Mouse (Mus musculus): ENCODE data around the gene C1galt1. TPM values are rescaled to one million over a fixed set of nuclear protein-coding genes. Genes with fewer than 3 reads are reported as not detected.

C1galt1 gene
- total RNA-seq (2014; fragmentation: Nextera tagmentation) (49.1 and 56.8 TPM in 2 replicates), total RNA-seq (2017) (21.8 and 25.4 TPM in 2 replicates), polyA plus RNA-seq (2012) (2.5 and 2.7 TPM in 2 replicates)

- ATAC-seq (ENCODE audit: extremely low read depth, insufficient number of reproducible peaks, low FRiP score, poor library complexity, severe bottlenecking) (no peak), DNase-seq (ENCODE audit: low spot score) (peak; percentile 36)
- TF ChIP-seq TAL1 (conservative IDR thresholded peaks at IDR 0.05; ENCODE audit: low read depth, low read length) (no peak), CTCF (IDR thresholded peaks at IDR 0.05; ENCODE audit: low read depth, low read length) (no peak), POLR2AphosphoS5 (IDR thresholded peaks at IDR 0.05; ENCODE audit: insufficient replicate concordance, low read depth, low read length) (no peak)
- Histone ChIP-seq H3K4me3 (ENCODE audit: low read depth, low read length) (peak within 1 kb of the TSS; percentile 84), H3K36me3 (replicated peaks) (peaks cover 15% of the 10 kb centered on the region), H3K27me3 (ENCODE audit: insufficient read depth, low read length) (no peaks in the 10 kb centered on the region), H3K4me1 (ENCODE audit: insufficient read depth, low read depth, low read length) (peaks cover 31% of the 10 kb centered on the region), H3K9me3 (replicated peaks) (no peaks in the 10 kb centered on the region)
Observed at GRCm38 (mm10) chr6:7844802-7845679, at the start of gene C1galt1. TSS of gene C1galt1 (plus strand) at chr6:7844842.

GRCm38 (mm10) chr6:7799969-7800368 is 44.7 kb upstream of the C1galt1 start:
- Histone ChIP-seq H3K27me3 (ENCODE audit: insufficient read depth, low read length) (peaks cover 8% of the 10 kb centered on the region; the same call in 1 of the 2 replicates), H3K9me3 (replicated peaks) (no peaks in the 10 kb centered on the region), H3K4me3 (ENCODE audit: low read depth, low read length) (no peak overlapping the region), H3K4me1 (ENCODE audit: insufficient read depth, low read depth, low read length) (peaks cover 2% of the 10 kb centered on the region), H3K36me3 (replicated peaks) (no peaks in the 10 kb centered on the region)
- DNase-seq (ENCODE audit: low spot score) = no peak
- no peak for ATAC-seq (ENCODE audit: extremely low read depth, insufficient number of reproducible peaks, low FRiP score, poor library complexity, severe bottlenecking)
- TF ChIP-seq GATA1 (IDR thresholded peaks at IDR 0.05; ENCODE audit: borderline replicate concordance, low read length) = no peak
- no peak for TF ChIP-seq GATA2 (IDR thresholded peaks at IDR 0.05; ENCODE audit: borderline replicate concordance, low read depth, low read length)
- TF ChIP-seq TAL1 (conservative IDR thresholded peaks at IDR 0.05; ENCODE audit: low read depth, low read length) = no peak
- TF ChIP-seq CTCF (IDR thresholded peaks at IDR 0.05; ENCODE audit: low read depth, low read length) = no peak
- TF ChIP-seq POLR2AphosphoS5 (IDR thresholded peaks at IDR 0.05; ENCODE audit: insufficient replicate concordance, low read depth, low read length) = no peak

GRCm38 (mm10) chr6:7803765-7804542 is 40.7 kb upstream of the C1galt1 start:
- Histone ChIP-seq H3K9me3 (replicated peaks) (no peaks in the 10 kb centered on the region), H3K36me3 (replicated peaks) (no peaks in the 10 kb centered on the region), H3K4me1 (ENCODE audit: insufficient read depth, low read depth, low read length) (peaks cover 10% of the 10 kb centered on the region), H3K4me3 (ENCODE audit: low read depth, low read length) (no peak overlapping the region), H3K27me3 (ENCODE audit: insufficient read depth, low read length) (peaks cover 8% of the 10 kb centered on the region; the same call in 1 of the 2 replicates)
- DNase-seq (ENCODE audit: low spot score) = no peak
- TF ChIP-seq POLR2AphosphoS5 (IDR thresholded peaks at IDR 0.05; ENCODE audit: insufficient replicate concordance, low read depth, low read length) = no peak
- no peak for TF ChIP-seq CTCF (IDR thresholded peaks at IDR 0.05; ENCODE audit: low read depth, low read length)
- no peak for TF ChIP-seq TAL1 (conservative IDR thresholded peaks at IDR 0.05; ENCODE audit: low read depth, low read length)
- TF ChIP-seq GATA1 (IDR thresholded peaks at IDR 0.05; ENCODE audit: borderline replicate concordance, low read length) = no peak
- TF ChIP-seq GATA2 (IDR thresholded peaks at IDR 0.05; ENCODE audit: borderline replicate concordance, low read depth, low read length) = no peak
- no peak for ATAC-seq (ENCODE audit: extremely low read depth, insufficient number of reproducible peaks, low FRiP score, poor library complexity, severe bottlenecking)

GRCm38 (mm10) chr6:7814146-7814545 is 30.5 kb upstream of the C1galt1 start:
- Histone ChIP-seq H3K4me3 (ENCODE audit: low read depth, low read length) (no peak overlapping the region; the same call in 1 of the 2 replicates), H3K27me3 (ENCODE audit: insufficient read depth, low read length) (0 out of 2 replicates have a peak, but pooled peaks cover 3% of the 10 kb centered on the region), H3K36me3 (replicated peaks) (no peaks in the 10 kb centered on the region), H3K4me1 (ENCODE audit: insufficient read depth, low read depth, low read length) (peaks cover 34% of the 10 kb centered on the region), H3K9me3 (replicated peaks) (no peaks in the 10 kb centered on the region)
- DNase-seq (ENCODE audit: low spot score) = no peak
- TF ChIP-seq TAL1 (conservative IDR thresholded peaks at IDR 0.05; ENCODE audit: low read depth, low read length) (no peak), GATA2 (IDR thresholded peaks at IDR 0.05; ENCODE audit: borderline replicate concordance, low read depth, low read length) (no peak), POLR2AphosphoS5 (IDR thresholded peaks at IDR 0.05; ENCODE audit: insufficient replicate concordance, low read depth, low read length) (no peak), CTCF (IDR thresholded peaks at IDR 0.05; ENCODE audit: low read depth, low read length) (no peak), GATA1 (IDR thresholded peaks at IDR 0.05; ENCODE audit: borderline replicate concordance, low read length) (no peak)
- no peak for ATAC-seq (ENCODE audit: extremely low read depth, insufficient number of reproducible peaks, low FRiP score, poor library complexity, severe bottlenecking)

GRCm38 (mm10) chr6:7816233-7816632 is 28.4 kb upstream of the C1galt1 start:
- TF ChIP-seq GATA2 (IDR thresholded peaks at IDR 0.05; ENCODE audit: borderline replicate concordance, low read depth, low read length) (no peak), POLR2AphosphoS5 (IDR thresholded peaks at IDR 0.05; ENCODE audit: insufficient replicate concordance, low read depth, low read length) (no peak), GATA1 (IDR thresholded peaks at IDR 0.05; ENCODE audit: borderline replicate concordance, low read length) (no peak), TAL1 (conservative IDR thresholded peaks at IDR 0.05; ENCODE audit: low read depth, low read length) (no peak), CTCF (IDR thresholded peaks at IDR 0.05; ENCODE audit: low read depth, low read length) (no peak)
- Histone ChIP-seq H3K4me1 (ENCODE audit: insufficient read depth, low read depth, low read length) (peaks cover 34% of the 10 kb centered on the region), H3K27me3 (ENCODE audit: insufficient read depth, low read length) (0 out of 2 replicates have a peak, but pooled peaks cover 3% of the 10 kb centered on the region), H3K4me3 (ENCODE audit: low read depth, low read length) (no peak overlapping the region), H3K36me3 (replicated peaks) (no peaks in the 10 kb centered on the region), H3K9me3 (replicated peaks) (no peaks in the 10 kb centered on the region)
- DNase-seq (ENCODE audit: low spot score) (no peak), ATAC-seq (ENCODE audit: extremely low read depth, insufficient number of reproducible peaks, low FRiP score, poor library complexity, severe bottlenecking) (no peak)

GRCm38 (mm10) chr6:7822688-7823087 is 22.0 kb upstream of the C1galt1 start:
- TF ChIP-seq POLR2AphosphoS5 (IDR thresholded peaks at IDR 0.05; ENCODE audit: insufficient replicate concordance, low read depth, low read length) (no peak), GATA2 (IDR thresholded peaks at IDR 0.05; ENCODE audit: borderline replicate concordance, low read depth, low read length) (no peak), CTCF (IDR thresholded peaks at IDR 0.05; ENCODE audit: low read depth, low read length) (no peak), TAL1 (conservative IDR thresholded peaks at IDR 0.05; ENCODE audit: low read depth, low read length) (no peak), GATA1 (IDR thresholded peaks at IDR 0.05; ENCODE audit: borderline replicate concordance, low read length) (no peak)
- no peaks in the 10 kb centered on the region for H3K27me3 ChIP-seq (ENCODE audit: insufficient read depth, low read length)

More at GRCm38 (mm10) chr6:7822688-7823087, 22.0 kb upstream of the C1galt1 start:
- Histone ChIP-seq H3K9me3 (replicated peaks) (no peaks in the 10 kb centered on the region), H3K4me3 (ENCODE audit: low read depth, low read length) (no peak overlapping the region), H3K4me1 (ENCODE audit: insufficient read depth, low read depth, low read length) (no peaks in the 10 kb centered on the region), H3K36me3 (replicated peaks) (no peaks in the 10 kb centered on the region)
- DNase-seq (ENCODE audit: low spot score) (no peak), ATAC-seq (ENCODE audit: extremely low read depth, insufficient number of reproducible peaks, low FRiP score, poor library complexity, severe bottlenecking) (no peak)
